Mouse (Mus musculus): ENCODE measurements around the gene Ptges. TPM values are rescaled to one million over a fixed set of nuclear protein-coding genes. Genes with fewer than 3 reads are reported as not detected.
A peak's percentile ranks its signal among the peaks of the same experiment; 100 is the strongest.

Gene Ptges
- polyA plus RNA-seq, 1 experiment from 2014 or later, result 20.0 TPM

DNA sequence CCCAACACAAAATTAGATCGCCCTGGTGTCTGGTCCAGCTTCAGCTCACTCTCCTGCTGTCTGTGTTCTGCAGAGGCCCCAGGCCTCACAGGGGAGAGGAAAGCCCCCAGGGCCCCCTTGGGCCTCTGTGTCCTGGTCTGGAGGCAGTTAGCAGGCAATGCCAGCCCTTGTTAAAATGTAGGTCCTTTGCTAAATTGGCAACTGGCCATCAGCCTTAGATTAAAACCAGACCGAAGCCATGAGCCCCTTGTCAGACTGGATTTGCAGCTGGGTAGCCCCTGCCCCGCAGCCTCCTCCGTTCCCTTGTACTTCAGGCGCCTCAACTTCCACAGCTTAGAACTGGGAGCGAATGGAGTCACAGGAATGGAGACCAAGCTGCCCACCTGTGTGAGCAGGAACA is 57.0 kb downstream of the Ptges start:
- Histone ChIP-seq H3K4me1 (ENCODE audit: insufficient read depth, low read depth, low read length) (no peaks in the 10 kb centered on the region), H3K36me3 (ENCODE audit: insufficient read depth, low read length) (no peaks in the 10 kb centered on the region), H3K9me3 (ENCODE audit: low read length) (no peaks in the 10 kb centered on the region), H3K9ac (replicated peaks; ENCODE audit: low read depth) (no peak overlapping the region), H3K4me3 (ENCODE audit: low read depth, low read length) (no peak overlapping the region), H3K27me3 (replicated peaks; ENCODE audit: insufficient read depth, low read length) (no peaks in the 10 kb centered on the region), H3K27ac (ENCODE audit: low read length) (no peak overlapping the region), H3K4me2 (replicated peaks; ENCODE audit: low read depth, low read length) (no peak overlapping the region)
- TF ChIP-seq CTCF (IDR thresholded peaks at IDR 0.05), result no peak
- no peak for TF ChIP-seq EP300 (IDR thresholded peaks at IDR 0.05)
- DNase-seq (ENCODE audit: low spot score), result no peak
- no peak for ATAC-seq
- WGBS, result 68% methylated on average over 6 of the region's 6 CpGs

DNA sequence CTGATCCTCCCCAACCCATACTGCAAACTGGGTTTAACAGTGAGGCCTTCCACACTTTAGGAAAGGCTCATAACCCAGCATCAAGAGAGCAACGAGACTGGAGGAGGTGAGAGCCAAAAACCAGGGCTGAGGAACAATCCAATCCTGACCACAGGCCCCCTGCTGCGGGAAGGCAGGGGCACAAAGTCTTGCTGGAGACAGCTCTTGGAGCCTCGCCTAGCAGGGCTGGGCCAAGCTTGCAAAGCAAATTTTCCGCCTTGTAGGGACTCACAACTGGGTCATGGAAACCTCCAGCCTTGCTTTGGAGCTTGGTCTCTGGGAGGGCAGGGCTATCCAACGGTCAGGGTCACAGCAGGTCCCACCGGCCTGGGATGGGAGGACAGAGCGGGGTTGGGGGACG is 58.8 kb downstream of the Ptges start:
- no peak for DNase-seq (ENCODE audit: low spot score)
- Histone ChIP-seq H3K9ac (replicated peaks; ENCODE audit: low read depth) (no peak overlapping the region), H3K4me3 (ENCODE audit: low read depth, low read length) (no peak overlapping the region), H3K36me3 (ENCODE audit: insufficient read depth, low read length) (no peaks in the 10 kb centered on the region), H3K9me3 (ENCODE audit: low read length) (no peaks in the 10 kb centered on the region), H3K27me3 (replicated peaks; ENCODE audit: insufficient read depth, low read length) (no peaks in the 10 kb centered on the region), H3K27ac (ENCODE audit: low read length) (no peak overlapping the region), H3K4me2 (replicated peaks; ENCODE audit: low read depth, low read length) (no peak overlapping the region), H3K4me1 (ENCODE audit: insufficient read depth, low read depth, low read length) (no peaks in the 10 kb centered on the region)
- TF ChIP-seq EP300 (IDR thresholded peaks at IDR 0.05) (no peak), CTCF (IDR thresholded peaks at IDR 0.05) (no peak)
- ATAC-seq, result no peak
- whole genome bisulfite sequencing, result 64% methylated on average over 8 of the region's 8 CpGs

DNA sequence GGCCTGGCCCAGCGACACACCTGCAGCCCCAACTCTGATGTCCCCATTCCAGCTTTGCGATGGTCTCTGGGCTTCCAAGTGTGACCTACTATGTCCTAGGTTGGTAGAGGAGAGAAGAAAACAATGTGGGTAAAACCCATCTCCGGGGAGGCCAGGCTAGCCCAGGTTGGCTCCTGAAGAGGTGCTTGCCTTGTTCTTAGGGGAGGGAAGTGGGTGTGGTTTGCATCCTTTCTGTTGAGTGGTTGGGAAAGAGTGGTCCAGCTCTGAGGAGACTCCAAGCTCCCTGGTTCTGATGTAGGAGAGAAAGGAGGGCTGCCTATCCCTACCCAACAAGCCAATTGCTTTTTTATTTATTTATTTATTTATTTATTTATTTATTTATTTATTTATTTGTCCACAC is 64.2 kb downstream of the Ptges start:
- Histone ChIP-seq H3K9ac (replicated peaks; ENCODE audit: low read depth) (no peak overlapping the region), H3K4me3 (ENCODE audit: low read depth, low read length) (no peak overlapping the region), H3K4me1 (ENCODE audit: insufficient read depth, low read depth, low read length) (0 out of 2 replicates have a peak, but pooled peaks cover 2% of the 10 kb centered on the region), H3K9me3 (ENCODE audit: low read length) (no peaks in the 10 kb centered on the region), H3K36me3 (ENCODE audit: insufficient read depth, low read length) (no peaks in the 10 kb centered on the region), H3K27me3 (replicated peaks; ENCODE audit: insufficient read depth, low read length) (no peaks in the 10 kb centered on the region), H3K27ac (ENCODE audit: low read length) (no peak overlapping the region), H3K4me2 (replicated peaks; ENCODE audit: low read depth, low read length) (no peak overlapping the region; the same call in 1 of the 2 replicates)
- 55% methylated on average over 3 of the region's 3 CpGs for WGBS
- TF ChIP-seq EP300 (IDR thresholded peaks at IDR 0.05) (no peak), CTCF (IDR thresholded peaks at IDR 0.05) (no peak)
- no peak for DNase-seq (ENCODE audit: low spot score)
- no peak for ATAC-seq

DNA sequence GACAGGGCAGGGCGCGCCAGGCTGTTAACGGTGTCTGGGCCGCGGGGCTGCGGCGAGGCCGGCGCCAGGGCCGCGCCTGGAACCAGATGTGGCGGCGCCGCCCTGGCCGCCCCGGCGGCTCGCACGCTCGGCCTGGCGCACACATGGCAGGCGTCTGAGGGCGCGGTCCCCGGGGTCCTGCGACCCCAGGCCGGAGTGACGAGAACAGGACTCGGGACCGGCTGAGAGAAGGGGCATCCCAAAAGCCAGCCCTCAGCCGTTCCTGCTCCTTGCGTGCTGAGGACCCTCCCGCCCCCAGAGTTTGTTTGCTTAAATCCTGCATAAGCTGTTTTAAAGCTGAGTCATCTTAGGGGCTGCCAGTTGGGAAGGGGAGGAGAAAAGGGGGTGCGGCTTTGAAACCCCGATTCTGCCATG is 64.7 kb downstream of the Ptges start:
- peak overlapping the region; percentile 52 for H3K4me2 ChIP-seq (replicated peaks; ENCODE audit: low read depth, low read length)
- DNase-seq (ENCODE audit: low spot score), result peak; percentile 39
- peak; percentile 60 for ATAC-seq
- no peaks in the 10 kb centered on the region for H3K36me3 ChIP-seq (ENCODE audit: insufficient read depth, low read length)
- TF ChIP-seq CTCF (IDR thresholded peaks at IDR 0.05) (no peak), EP300 (IDR thresholded peaks at IDR 0.05) (no peak)
- no peaks in the 10 kb centered on the region for H3K27me3 ChIP-seq (replicated peaks; ENCODE audit: insufficient read depth, low read length)
- H3K9ac ChIP-seq (replicated peaks; ENCODE audit: low read depth), result no peak overlapping the region
- H3K27ac ChIP-seq (ENCODE audit: low read length), result no peak overlapping the region
- peak overlapping the region; percentile 14; the same call in 1 of the 2 replicates for H3K4me3 ChIP-seq (ENCODE audit: low read depth, low read length)
- H3K4me1 ChIP-seq (ENCODE audit: insufficient read depth, low read depth, low read length), result 0 out of 2 replicates have a peak, but pooled peaks cover 2% of the 10 kb centered on the region
- no peaks in the 10 kb centered on the region for H3K9me3 ChIP-seq (ENCODE audit: low read length)
- WGBS, result 3% methylated on average over 30 of the region's 35 CpGs

DNA sequence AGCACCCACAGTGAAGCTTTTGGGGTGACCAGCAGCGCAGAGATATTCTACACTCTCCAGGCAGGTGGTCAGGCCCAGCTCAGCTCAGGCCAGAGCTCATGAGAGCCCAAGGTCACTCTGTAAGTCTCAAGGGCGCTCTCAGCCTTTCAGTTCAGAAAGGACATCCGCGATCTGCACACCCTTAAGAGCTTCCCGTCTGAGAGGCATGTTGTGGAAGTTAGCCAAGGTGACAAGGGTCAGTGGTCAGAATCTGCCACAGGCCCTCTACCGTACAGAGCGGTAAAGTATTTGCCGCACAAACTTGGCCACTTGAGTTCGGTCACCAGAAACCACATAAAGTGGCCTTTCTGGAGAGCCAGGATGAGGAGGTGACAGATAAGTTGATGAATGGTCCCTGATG is 66.1 kb downstream of the Ptges start:
- DNase-seq (ENCODE audit: low spot score), result no peak
- H3K27me3 ChIP-seq (replicated peaks; ENCODE audit: insufficient read depth, low read length), result no peaks in the 10 kb centered on the region
- H3K4me2 ChIP-seq (replicated peaks; ENCODE audit: low read depth, low read length), result no peak overlapping the region
- no peak overlapping the region for H3K9ac ChIP-seq (replicated peaks; ENCODE audit: low read depth)
- H3K27ac ChIP-seq (ENCODE audit: low read length), result no peak overlapping the region
- ATAC-seq, result no peak
- H3K9me3 ChIP-seq (ENCODE audit: low read length), result no peaks in the 10 kb centered on the region
- 46% methylated on average over 9 of the region's 9 CpGs for WGBS
- TF ChIP-seq EP300 (IDR thresholded peaks at IDR 0.05) (no peak), CTCF (IDR thresholded peaks at IDR 0.05) (no peak)
- 0 out of 2 replicates have a peak, but pooled peaks cover 2% of the 10 kb centered on the region for H3K4me1 ChIP-seq (ENCODE audit: insufficient read depth, low read depth, low read length)
- no peaks in the 10 kb centered on the region for H3K36me3 ChIP-seq (ENCODE audit: insufficient read depth, low read length)
- no peak overlapping the region for H3K4me3 ChIP-seq (ENCODE audit: low read depth, low read length)

DNA sequence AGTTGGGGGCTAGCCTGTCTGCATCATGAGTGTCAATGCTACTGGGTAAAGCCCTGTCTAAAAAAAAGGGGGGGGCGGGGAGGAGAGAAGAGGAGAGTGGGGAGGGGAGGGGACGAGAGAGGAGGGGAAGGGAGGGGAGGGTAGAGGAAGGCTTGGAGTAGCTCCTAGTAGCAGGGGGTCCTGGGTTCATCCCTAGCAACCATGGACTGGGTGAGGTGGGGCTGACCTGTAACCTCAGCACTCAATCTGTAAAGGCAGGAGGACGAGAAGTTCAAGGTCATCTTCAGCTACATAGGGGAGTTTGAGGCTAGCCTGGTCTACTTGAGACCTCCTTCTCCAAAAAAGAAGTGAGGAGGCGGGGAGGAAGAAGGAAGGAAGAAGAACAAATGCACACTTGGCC is 67.6 kb downstream of the Ptges start:
- ATAC-seq (no peak), DNase-seq (ENCODE audit: low spot score) (no peak)
- Histone ChIP-seq H3K9me3 (ENCODE audit: low read length) (no peaks in the 10 kb centered on the region), H3K36me3 (ENCODE audit: insufficient read depth, low read length) (no peaks in the 10 kb centered on the region), H3K9ac (replicated peaks; ENCODE audit: low read depth) (no peak overlapping the region), H3K27me3 (replicated peaks; ENCODE audit: insufficient read depth, low read length) (no peaks in the 10 kb centered on the region), H3K4me3 (ENCODE audit: low read depth, low read length) (no peak overlapping the region), H3K4me2 (replicated peaks; ENCODE audit: low read depth, low read length) (no peak overlapping the region), H3K27ac (ENCODE audit: low read length) (no peak overlapping the region), H3K4me1 (ENCODE audit: insufficient read depth, low read depth, low read length) (0 out of 2 replicates have a peak, but pooled peaks cover 2% of the 10 kb centered on the region)
- TF ChIP-seq EP300 (IDR thresholded peaks at IDR 0.05) (no peak), CTCF (IDR thresholded peaks at IDR 0.05) (no peak)
- 54% methylated on average over 3 of the region's 4 CpGs for WGBS

DNA sequence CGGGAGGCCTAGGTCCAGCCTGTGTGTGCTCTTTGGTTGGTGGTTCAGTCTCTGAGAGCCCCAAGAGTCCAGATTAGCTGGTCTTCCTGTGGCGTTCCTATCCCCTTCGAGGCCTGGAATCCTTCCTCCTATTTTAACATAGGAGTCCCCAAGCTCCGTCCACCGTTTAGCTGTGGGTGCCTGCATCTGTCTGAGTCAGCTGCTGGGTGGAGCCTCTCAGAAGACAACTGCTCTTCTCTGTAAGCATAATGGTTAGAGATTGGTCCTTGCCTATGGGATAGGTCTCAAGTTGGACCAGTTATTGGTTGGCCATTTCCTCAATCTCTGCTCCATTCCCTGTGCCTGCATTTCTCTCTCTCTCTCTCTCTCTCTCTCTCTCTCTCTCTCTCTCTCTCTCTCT is 69.9 kb downstream of the Ptges start:
- no peaks in the 10 kb centered on the region for H3K4me1 ChIP-seq (ENCODE audit: insufficient read depth, low read depth, low read length)
- no peak overlapping the region for H3K4me3 ChIP-seq (ENCODE audit: low read depth, low read length)
- no peaks in the 10 kb centered on the region for H3K27me3 ChIP-seq (replicated peaks; ENCODE audit: insufficient read depth, low read length)
- H3K9ac ChIP-seq (replicated peaks; ENCODE audit: low read depth), result no peak overlapping the region
- H3K27ac ChIP-seq (ENCODE audit: low read length), result no peak overlapping the region
- no peaks in the 10 kb centered on the region for H3K36me3 ChIP-seq (ENCODE audit: insufficient read depth, low read length)
- no peak overlapping the region for H3K4me2 ChIP-seq (replicated peaks; ENCODE audit: low read depth, low read length)
- DNase-seq (ENCODE audit: low spot score) (no peak), ATAC-seq (no peak)
- no peak for TF ChIP-seq EP300 (IDR thresholded peaks at IDR 0.05)
- no peak for TF ChIP-seq CTCF (IDR thresholded peaks at IDR 0.05)
- H3K9me3 ChIP-seq (ENCODE audit: low read length), result no peaks in the 10 kb centered on the region
- 57% methylated on average over 5 of the region's 5 CpGs for WGBS

Measured in lung, postnatal 0 days (tissue).